Mouse (Mus musculus) lung, postnatal 0 days (tissue): ENCODE data around the gene Cib2. TPM values are rescaled to one million over a fixed set of nuclear protein-coding genes. Genes with fewer than 3 reads are reported as not detected.

ENCODE experiments used
- ATAC-seq: fragments of 200-750 bp; cut with Nextera tagmentation; 2 replicates; pipeline ENCODE4 v1.8.0; 2017; ENCODE audit warnings: moderate library complexity
- DNase-seq: peaks from one replicate; pipeline ENCODE4 v3.0.0-alpha.2; 2016; ENCODE audit warnings: low spot score
- H3K27ac ChIP-seq: fragments of 300-500 bp; sonication (generic); 2 replicates; pipeline ENCODE4 v1.5.1; 2014; ENCODE audit warnings: antibody characterized with exemption, mild to moderate bottlenecking, low read length, mixed read lengths
- H3K27me3 ChIP-seq: fragments of 300-500 bp; sonication (generic); replicated peaks from 2 replicates; pipeline ENCODE4 v1.6.1; 2014; ENCODE audit warnings: low read length, mixed read lengths; ENCODE audit not compliant: insufficient read depth
- H3K36me3 ChIP-seq: fragments of 300-500 bp; sonication (generic); 2 replicates; pipeline ENCODE4 v1.6.1; 2014; ENCODE audit warnings: low read length, mixed read lengths; ENCODE audit not compliant: insufficient read depth
- H3K4me1 ChIP-seq: fragments of 300-500 bp; sonication (generic); 2 replicates; pipeline ENCODE4 v1.6.1; 2014; ENCODE audit warnings: antibody characterized with exemption, low read depth, low read length, mixed read lengths; ENCODE audit not compliant: insufficient read depth
- H3K4me2 ChIP-seq: fragments of 300-500 bp; sonication (generic); replicated peaks from 2 replicates; pipeline ENCODE4 v1.6.1; 2014; ENCODE audit warnings: low read depth, mild to moderate bottlenecking, low read length, moderate library complexity, mixed read lengths
- H3K4me3 ChIP-seq: fragments of 300-500 bp; sonication (generic); 2 replicates; pipeline ENCODE4 v1.5.1; 2014; ENCODE audit warnings: low read depth, low read length
- H3K9ac ChIP-seq: fragments of 300-500 bp; sonication (generic); replicated peaks from 2 replicates; pipeline ENCODE4 v1.6.1; 2014; ENCODE audit warnings: low read depth, mild to moderate bottlenecking
- H3K9me3 ChIP-seq: fragments of 300-500 bp; sonication (generic); 2 replicates; pipeline ENCODE4 v1.6.1; 2016; ENCODE audit warnings: low read length, mixed read lengths
- CTCF ChIP-seq: IDR thresholded peaks from 2 replicates; pipeline ENCODE4 v1.5.1; 2016; ENCODE audit warnings: antibody characterized with exemption, mild to moderate bottlenecking
- EP300 ChIP-seq: IDR thresholded peaks from 2 replicates; pipeline ENCODE4 v1.6.1; 2016; ENCODE audit warnings: antibody characterized with exemption, mild to moderate bottlenecking, control low read depth
- WGBS: fragments of 180-500 bp; shearing (Covaris S2); extraction: QIAGEN DNeasy Blood & Tissue Kit; methylation state at CpG from one replicate; pipeline ENCODE4 v1.1.7; 2014; 5-methylcytosine and 5-hydroxymethylcytosine counted together
- polyA plus RNA-seq: library from polyadenylated mRNA; unstranded; fragments of >200 nt; fragmentation: Nextera tagmentation; extraction: Ambion mirVana; gene quantifications from 2 replicates; pipeline ENCODE4 v1.2.1, GENCODE M21; 2015

Cib2 gene
- polyA plus RNA-seq, 1 experiment from 2014 or later: 6.2 TPM

GRCm38 (mm10) chr9:54549433-54549832, 10.6 kb downstream of the Cib2 start:
- Histone ChIP-seq H3K27ac (no peak overlapping the region), H3K36me3 (no peaks in the 10 kb centered on the region), H3K27me3 (no peaks in the 10 kb centered on the region), H3K4me2 (no peak overlapping the region), H3K9ac (no peak overlapping the region), H3K4me3 (no peak overlapping the region), H3K9me3 (no peaks in the 10 kb centered on the region), H3K4me1 (no peaks in the 10 kb centered on the region)
- 89% methylated on average over 6 of the region's 6 CpGs for WGBS
- TF ChIP-seq EP300 (no peak), CTCF (no peak)
- DNase-seq: no peak
- ATAC-seq: no peak

- H3K9me3 ChIP-seq: no peaks in the 10 kb centered on the region
- 12% methylated on average over 5 of the region's 5 CpGs for WGBS
- H3K4me1 ChIP-seq: no peaks in the 10 kb centered on the region
- H3K9ac ChIP-seq: no peak overlapping the region
- H3K27me3 ChIP-seq: no peaks in the 10 kb centered on the region
- H3K4me2 ChIP-seq: no peak overlapping the region
- TF ChIP-seq EP300: no peak
- TF ChIP-seq CTCF: peak; percentile 83
- ATAC-seq (no peak), DNase-seq (peak; percentile 45)
- no peaks in the 10 kb centered on the region for H3K36me3 ChIP-seq
- H3K4me3 ChIP-seq: no peak overlapping the region
- no peak overlapping the region for H3K27ac ChIP-seq
Observed at GRCm38 (mm10) chr9:54547536-54547935, 12.5 kb downstream of the Cib2 start.

GRCm38 (mm10) chr9:54544954-54545315, 15.1 kb downstream of the Cib2 start:
- Histone ChIP-seq H3K4me3 (no peak overlapping the region), H3K9me3 (no peaks in the 10 kb centered on the region), H3K27ac (no peak overlapping the region), H3K4me1 (no peaks in the 10 kb centered on the region), H3K4me2 (no peak overlapping the region), H3K27me3 (no peaks in the 10 kb centered on the region), H3K9ac (no peak overlapping the region), H3K36me3 (no peaks in the 10 kb centered on the region)
- TF ChIP-seq EP300 (no peak), CTCF (no peak)
- DNase-seq: no peak
- ATAC-seq: no peak
- WGBS: 87% methylated on average over 4 of the region's 4 CpGs

GRCm38 (mm10) chr9:54544212-54544953, 15.6 kb downstream of the Cib2 start:
- no peaks in the 10 kb centered on the region for H3K36me3 ChIP-seq
- no peak for ATAC-seq
- 81% methylated on average over 9 of the region's 9 CpGs for WGBS

GRCm38 (mm10) chr9:54540801-54541200, 19.2 kb downstream of the Cib2 start:
- H3K9me3 ChIP-seq: no peaks in the 10 kb centered on the region
- H3K36me3 ChIP-seq: no peaks in the 10 kb centered on the region
- TF ChIP-seq EP300: no peak
- DNase-seq: no peak
- no peak overlapping the region for H3K4me3 ChIP-seq
- ATAC-seq: no peak
- H3K27ac ChIP-seq: no peak overlapping the region
- 57% methylated on average over 5 of the region's 5 CpGs for WGBS
- no peak overlapping the region for H3K4me2 ChIP-seq
- H3K27me3 ChIP-seq: no peaks in the 10 kb centered on the region
- H3K9ac ChIP-seq: no peak overlapping the region
- H3K4me1 ChIP-seq: no peaks in the 10 kb centered on the region

More at GRCm38 (mm10) chr9:54544212-54544953, 15.6 kb downstream of the Cib2 start:
- H3K9ac ChIP-seq: no peak overlapping the region
- H3K4me3 ChIP-seq: no peak overlapping the region
- DNase-seq: no peak
- H3K27me3 ChIP-seq: no peaks in the 10 kb centered on the region
- no peaks in the 10 kb centered on the region for H3K9me3 ChIP-seq
- no peak for TF ChIP-seq CTCF
- TF ChIP-seq EP300: no peak
- H3K4me1 ChIP-seq: no peaks in the 10 kb centered on the region
- no peak overlapping the region for H3K27ac ChIP-seq
- no peak overlapping the region for H3K4me2 ChIP-seq

- no peak within 1 kb of the TSS for H3K4me3 ChIP-seq
- WGBS: 91% methylated on average over 14 of the region's 14 CpGs
Observed at GRCm38 (mm10) chr9:54538684-54539083, 21.3 kb downstream of the Cib2 start, which contains the start of gene Sh2d7. Gene Sh2d7, plus strand, starts transcription at chr9:54538984.

More at GRCm38 (mm10) chr9:54538684-54539083, 21.3 kb downstream of the Cib2 start, which contains the start of gene Sh2d7:
- no peak for DNase-seq
- Histone ChIP-seq H3K9ac (no peak within 1 kb of the TSS), H3K4me1 (no peaks in the 10 kb centered on the region), H3K27me3 (no peaks in the 10 kb centered on the region), H3K9me3 (no peaks in the 10 kb centered on the region), H3K4me2 (no peak within 1 kb of the TSS), H3K36me3 (no peaks in the 10 kb centered on the region), H3K27ac (no peak within 1 kb of the TSS)
- TF ChIP-seq EP300 (no peak), CTCF (no peak)
- ATAC-seq: no peak
